In genomic region chr1:74935402-74935801, GRCm38 (mm10) we compare ENCODE assay signal across 8 mouse cellular contexts. TPM values are rescaled to one million over a fixed set of nuclear protein-coding genes. Genes with fewer than 3 reads are reported as not detected.
A peak's percentile ranks its signal among the peaks of the same experiment; 100 is the strongest.
DNase-seq lines count a peak whose midpoint lies in the region; ATAC-seq lines count a peak whose summit lies in the region.
"Had no signal": no experiment of that assay in that cellular context is flagged by ENCODE, and none has a peak within 500 bp of the region (broad histone marks: within the 10 kb centered on the region; RNA-seq: fewer than 3 reads in every experiment).

Gene Cfap65 (minus strand): TSS chr1:74935599.

- peaks cover 48% of the 10 kb centered on the region for H3K27me3 ChIP-seq in liver, embryonic 15.5 days

- no peaks in the 10 kb centered on the region for H3K4me1 ChIP-seq in liver, embryonic 15.5 days (replicated peaks)

- no peaks in the 10 kb centered on the region for H3K9me3 ChIP-seq in liver, embryonic 15.5 days (replicated peaks)

- no peak within 1 kb of the TSS for H3K4me3 ChIP-seq in liver, embryonic 15.5 days (replicated peaks)
- H3K4me3 ChIP-seq: myocyte had no signal

- peak; percentile 18 for DNase-seq in Muller cell, postnatal 12 days (ENCODE audit: inconsistent ontology term)
- peak; percentile 76 for DNase-seq in adrenal gland, postnatal 14 days
- DNase-seq in frontal cortex, adult 2 months (ENCODE audit: extremely low spot score in 1 of 2, low spot score in 1 of 2) = peak; percentile 37 to 87
- DNase-seq in kidney, postnatal 25 days = peak; percentile 81 to 85
- peak; percentile 86 to 87 for DNase-seq in right cerebral cortex, postnatal 10 days (ENCODE audit: low spot score in 2 of 2)
- DNase-seq in gastrocnemius, postnatal 36 days = no peak

- no peak within 1 kb of the TSS for H3K27ac ChIP-seq in liver, embryonic 15.5 days (replicated peaks)

- intact Hi-C loops in gastrocnemius, postnatal 36 days (cut with DNase I) = no loop called here

- H3K4me2 ChIP-seq in liver, embryonic 15.5 days = peak within 1 kb of the TSS; percentile 20; the same call in 1 of the 2 replicates

- under 1% methylated on average over 18 of the region's 18 CpGs for WGBS in liver, embryonic 15.5 days (ENCODE audit: insufficient replicate concordance)

- H3K9ac ChIP-seq in liver, embryonic 15.5 days = no peak within 1 kb of the TSS

- no peak for ATAC-seq in liver, embryonic 15.5 days (ENCODE audit: insufficient read depth)

- H3K36me3 ChIP-seq in liver, embryonic 15.5 days (replicated peaks) = no peaks in the 10 kb centered on the region

RNA-seq across cellular contexts. Expression of gene Cfap65, which starts in this region (rescaled TPM):
- not detected in 2 replicates for total RNA-seq in adrenal gland, postnatal 14 days (2021)
- 7.0 and 7.3 TPM in 2 replicates for polyA plus RNA-seq in frontal cortex, adult 2 months (2012; rRNA removed)
- polyA plus RNA-seq in liver, embryonic 15.5 days (2015; fragmentation: Nextera tagmentation; extraction: Ambion mirVana) = not detected in 2 replicates
- total RNA-seq in gastrocnemius, postnatal 36 days (2021) = not detected
- polyA plus RNA-seq: myocyte had no signal

Comparison
In these comparisons a context has a peak if more than half of its experiments do, and no peak if none do; other contexts are left out.
1. Peak in DNase-seq in adrenal gland, postnatal 14 days; RNA of the gene not detected or under 1 TPM.
2. DNase-seq: peak in Muller cell, postnatal 12 days (single experiment), frontal cortex, adult 2 months (2 of 2), kidney, postnatal 25 days (2 of 2) and right cerebral cortex, postnatal 10 days (2 of 2); none in gastrocnemius, postnatal 36 days (0 of 2).